Mouse (Mus musculus) splenic B cell, adult 2 months (primary cell): ENCODE results near the gene Dus3l.

ENCODE experiments used
- DNase-seq: peaks from one replicate; pipeline ENCODE4 v3.0.0-alpha.2; 2011; ENCODE audit warnings: low read depth, low spot score
- H3K27me3 ChIP-seq: 2 replicates; pipeline ENCODE4 v1.6.1; 2012; ENCODE audit warnings: mild to moderate bottlenecking, low read length, moderate library complexity, mixed read lengths; ENCODE audit not compliant: control insufficient read depth, poor library complexity, insufficient read depth, severe bottlenecking
- H3K36me3 ChIP-seq: 2 replicates; pipeline ENCODE4 v1.6.1; 2012; ENCODE audit warnings: mild to moderate bottlenecking, low read length, moderate library complexity, mixed read lengths; ENCODE audit not compliant: control insufficient read depth, poor library complexity, insufficient read depth, severe bottlenecking

Dus3l gene

GRCm38 (mm10) chr17:56764474-56765354, at the start of gene Dus3l:
Dus3l (plus strand) TSS chr17:56764757.
- DNase-seq: peak; percentile 91
- peaks cover 4% of the 10 kb centered on the region for H3K36me3 ChIP-seq
- no peaks in the 10 kb centered on the region for H3K27me3 ChIP-seq

GRCm38 (mm10) chr17:56715360-56715759, 49.2 kb upstream of the Dus3l start:
- peaks cover 4% of the 10 kb centered on the region; the same call in 1 of the 2 replicates for H3K36me3 ChIP-seq
- H3K27me3 ChIP-seq: no peaks in the 10 kb centered on the region
- DNase-seq: no peak

GRCm38 (mm10) chr17:56715914-56716654, 48.5 kb upstream of the Dus3l start:
- peak; percentile 11 for DNase-seq
- Histone ChIP-seq H3K36me3 (peaks cover 4% of the 10 kb centered on the region; the same call in 1 of the 2 replicates), H3K27me3 (no peaks in the 10 kb centered on the region)

- DNase-seq: peak; percentile 99
- no peaks in the 10 kb centered on the region for H3K27me3 ChIP-seq
- no peaks in the 10 kb centered on the region for H3K36me3 ChIP-seq
These were observed 47.7 kb upstream of the Dus3l start for GRCm38 (mm10) chr17:56716655-56717362.

- no peaks in the 10 kb centered on the region; the same call in 1 of the 2 replicates for H3K36me3 ChIP-seq
- no peaks in the 10 kb centered on the region for H3K27me3 ChIP-seq
- DNase-seq: peak; percentile 98
These were observed 47.0 kb upstream of the Dus3l start, which contains the start of the genes Ndufa11 and Vmac for GRCm38 (mm10) chr17:56717363-56718058. Ndufa11 (plus strand) TSS chr17:56717767. Vmac (minus strand) TSS chr17:56718022.

- DNase-seq: no peak
- Histone ChIP-seq H3K27me3 (no peaks in the 10 kb centered on the region), H3K36me3 (peaks cover 3% of the 10 kb centered on the region; the same call in 1 of the 2 replicates)
These were observed 42.1 kb upstream of the Dus3l start for GRCm38 (mm10) chr17:56722441-56722840.

GRCm38 (mm10) chr17:56723419-56724161, 41.0 kb upstream of the Dus3l start:
- Histone ChIP-seq H3K36me3 (peaks cover 3% of the 10 kb centered on the region; the same call in 1 of the 2 replicates), H3K27me3 (no peaks in the 10 kb centered on the region)
- DNase-seq: no peak

- no peak for DNase-seq
- Histone ChIP-seq H3K27me3 (no peaks in the 10 kb centered on the region), H3K36me3 (peaks cover 3% of the 10 kb centered on the region; the same call in 1 of the 2 replicates)
These were observed 37.4 kb upstream of the Dus3l start for GRCm38 (mm10) chr17:56727029-56727649.

GRCm38 (mm10) chr17:56727659-56728058, 36.9 kb upstream of the Dus3l start:
- Histone ChIP-seq H3K27me3 (no peaks in the 10 kb centered on the region), H3K36me3 (peaks cover 3% of the 10 kb centered on the region; the same call in 1 of the 2 replicates)
- DNase-seq: peak; percentile 35

GRCm38 (mm10) chr17:56728117-56728516, 36.4 kb upstream of the Dus3l start:
- DNase-seq: no peak
- no peaks in the 10 kb centered on the region for H3K27me3 ChIP-seq
- H3K36me3 ChIP-seq: no peaks in the 10 kb centered on the region

- H3K27me3 ChIP-seq: no peaks in the 10 kb centered on the region
- DNase-seq: no peak
- no peaks in the 10 kb centered on the region for H3K36me3 ChIP-seq
These were observed 35.4 kb upstream of the Dus3l start for GRCm38 (mm10) chr17:56729151-56729550.

GRCm38 (mm10) chr17:56729656-56730055, 34.9 kb upstream of the Dus3l start:
- no peaks in the 10 kb centered on the region for H3K36me3 ChIP-seq
- no peak for DNase-seq

GRCm38 (mm10) chr17:56736534-56736933, 28.0 kb upstream of the Dus3l start:
- Histone ChIP-seq H3K27me3 (no peaks in the 10 kb centered on the region), H3K36me3 (no peaks in the 10 kb centered on the region)
- DNase-seq: peak; percentile 38

More at GRCm38 (mm10) chr17:56729656-56730055, 34.9 kb upstream of the Dus3l start:
- H3K27me3 ChIP-seq: no peaks in the 10 kb centered on the region
